Mouse (Mus musculus) lung, adult 2 months (tissue): ENCODE measurements around the gene U2af2.

Source experiments
- CTCF ChIP-seq: fragments of 200-500 bp; IDR thresholded peaks from 2 replicates; pipeline ENCODE4 v1.5.1; 2011; ENCODE audit warnings: mild to moderate bottlenecking, low read length, control low read depth; ENCODE audit not compliant: insufficient read depth
- POLR2A ChIP-seq: fragments of 200-500 bp; IDR thresholded peaks from 2 replicates; pipeline ENCODE4 v1.6.1; 2011; ENCODE audit warnings: low read depth, mild to moderate bottlenecking, control low read depth, low read length, borderline replicate concordance; ENCODE audit errors: extremely low read depth

DNA sequence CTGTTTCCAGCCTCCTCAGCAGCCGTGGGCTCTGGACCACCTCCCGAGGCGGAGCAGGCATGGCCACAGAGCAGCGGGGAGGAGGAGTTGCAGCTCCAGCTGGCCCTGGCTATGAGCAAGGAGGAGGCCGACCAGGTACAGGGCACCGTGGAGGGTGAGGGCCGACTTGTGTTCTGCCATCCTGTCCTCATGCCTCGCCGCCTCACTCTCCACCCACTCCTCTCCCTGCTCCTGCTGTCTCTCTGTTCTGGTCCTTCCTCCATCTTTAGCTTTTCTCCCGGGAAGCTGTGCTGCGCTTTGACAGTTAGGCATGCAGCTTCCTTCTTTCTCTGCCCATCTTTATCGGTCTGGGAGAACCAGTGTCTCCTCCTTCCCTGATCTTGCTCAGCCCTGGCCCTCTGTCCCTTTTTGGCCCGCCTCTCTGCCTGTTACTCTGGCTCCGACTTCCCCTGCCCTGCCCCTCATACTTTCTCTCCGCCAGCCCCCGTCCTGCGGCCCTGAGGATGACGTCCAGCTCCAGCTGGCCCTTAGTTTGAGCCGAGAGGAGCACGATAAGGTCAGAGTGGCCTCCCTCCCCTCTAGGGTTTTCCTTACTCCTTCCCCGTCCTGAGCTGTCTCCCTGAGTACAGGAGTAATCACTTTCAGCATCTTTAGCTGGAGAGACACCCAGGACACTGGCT is 31.0 kb downstream of the U2af2 start:
- TF ChIP-seq CTCF, result no peak
- TF ChIP-seq POLR2A, result no peak
